Mouse (Mus musculus) CD4-positive, CD25-positive, alpha-beta regulatory T cell, adult 2 months (primary cell): ENCODE measurements around the gene Zfp174.

ENCODE experiments used
- DNase-seq: peaks from one replicate; pipeline ENCODE4 v3.0.0-alpha.2; 2012; ENCODE audit warnings: low read depth, low spot score

Gene Zfp174

DNA sequence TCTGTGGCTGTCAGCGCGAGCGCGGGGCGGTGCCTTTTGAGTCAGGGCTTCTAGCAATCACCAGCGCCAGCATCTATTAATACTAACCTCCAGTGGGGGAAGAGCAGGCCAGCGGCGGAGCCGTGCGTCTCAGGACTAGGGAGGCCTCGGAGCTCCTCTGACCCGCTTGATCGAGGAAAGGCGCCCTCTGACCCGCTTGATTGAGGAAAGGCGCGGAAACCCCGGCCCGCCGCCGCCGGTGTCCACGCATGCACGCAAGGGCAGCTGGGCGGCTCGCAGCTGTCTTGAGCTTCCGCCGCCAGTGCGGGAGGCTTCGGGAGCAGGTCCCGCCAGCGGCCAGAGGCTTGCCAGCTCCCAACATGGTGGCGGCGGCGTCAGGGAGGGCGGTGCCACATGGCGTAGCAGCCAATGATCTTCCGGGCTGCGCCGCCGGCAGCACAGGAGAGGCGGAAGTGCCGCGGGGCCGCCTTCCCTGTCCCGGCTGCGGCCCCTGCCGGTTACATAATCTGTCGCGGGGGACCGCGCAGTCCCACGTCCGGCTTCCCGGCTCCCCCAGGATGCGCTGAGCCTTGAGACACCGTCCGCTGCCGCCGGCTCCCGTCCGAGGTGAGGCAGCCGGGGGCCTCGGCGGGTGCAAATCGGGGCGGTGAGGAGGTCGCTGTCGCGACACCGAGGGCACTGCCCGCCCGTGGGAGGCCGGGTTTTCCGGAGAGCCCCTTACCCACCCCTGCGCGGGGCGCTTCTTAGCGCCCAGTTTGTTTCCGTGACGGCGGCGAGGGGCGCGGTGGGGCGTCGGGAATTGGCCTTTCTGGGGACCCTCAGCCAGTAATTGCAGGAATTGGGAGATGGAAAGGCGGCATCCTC is 37.4 kb downstream of the Zfp174 start, which contains the start of the genes Zfp597 and Gm20695:
Zfp597 (minus strand) TSS at position 361 of the 864 bp plus-strand sequence.
Gm20695 (plus strand) TSS at position 448 of the 864 bp plus-strand sequence.
- peak; percentile 96 for DNase-seq

DNA sequence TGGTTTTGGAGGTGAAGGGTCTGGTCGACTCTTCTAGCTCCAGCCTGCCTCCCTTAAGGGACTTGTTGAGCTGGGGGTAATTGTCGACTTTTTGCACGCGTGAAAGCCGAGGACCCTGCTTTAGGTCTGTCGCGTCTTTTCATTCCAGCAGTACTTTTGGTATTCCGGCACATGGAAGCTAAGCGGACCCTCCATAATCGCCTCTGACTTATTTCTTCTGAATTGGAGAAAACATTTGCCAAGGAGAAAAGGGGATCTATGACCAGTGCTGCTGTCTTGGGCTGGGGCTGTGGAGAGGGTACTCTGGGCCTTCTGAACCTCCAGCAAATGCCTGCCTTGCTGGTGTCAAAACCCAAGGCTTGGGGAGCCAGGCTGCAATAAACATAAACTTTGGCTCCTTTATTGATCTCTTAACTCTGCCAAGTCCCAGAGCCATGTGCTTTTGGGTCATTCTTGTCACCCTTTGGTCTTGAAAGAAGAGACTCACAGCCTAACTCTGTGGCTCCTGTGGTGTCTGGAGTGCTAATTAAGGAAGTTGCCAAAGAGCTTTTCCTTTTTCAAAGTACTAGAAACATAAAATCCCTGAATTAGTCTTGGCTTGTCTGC is 38.1 kb downstream of the Zfp174 start:
- DNase-seq: no peak

DNA sequence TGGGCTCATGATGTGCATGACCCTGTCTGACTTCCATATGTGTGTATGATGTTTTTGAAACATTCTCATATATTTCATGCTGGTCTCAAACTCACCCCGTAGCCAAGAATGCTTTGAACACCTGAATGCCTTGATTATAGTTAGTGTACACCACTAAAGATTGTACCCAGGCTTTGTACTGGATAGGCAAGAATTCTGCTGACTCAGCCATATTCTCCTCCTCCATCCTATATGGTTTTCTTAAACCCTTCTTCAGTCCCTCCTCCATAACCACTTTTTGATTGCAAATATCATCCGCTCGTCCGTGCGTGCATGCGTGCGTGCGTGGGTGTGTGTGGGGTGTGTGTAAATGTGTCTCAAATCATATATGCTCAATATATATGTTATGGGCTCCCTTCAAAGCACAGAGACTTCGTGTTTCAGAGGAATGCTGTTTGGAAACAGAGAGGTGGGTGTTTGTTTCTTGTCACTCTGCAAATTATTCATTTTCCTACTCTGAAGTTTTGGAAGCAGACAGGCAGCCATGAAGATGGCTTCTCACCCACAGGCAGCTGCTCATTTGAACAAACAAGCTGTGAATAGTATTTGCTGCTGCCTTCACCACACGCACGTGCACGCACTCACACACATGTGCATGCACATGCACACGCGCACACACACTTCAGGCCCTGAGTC is 44.7 kb downstream of the Zfp174 start:
- DNase-seq: no peak

DNA sequence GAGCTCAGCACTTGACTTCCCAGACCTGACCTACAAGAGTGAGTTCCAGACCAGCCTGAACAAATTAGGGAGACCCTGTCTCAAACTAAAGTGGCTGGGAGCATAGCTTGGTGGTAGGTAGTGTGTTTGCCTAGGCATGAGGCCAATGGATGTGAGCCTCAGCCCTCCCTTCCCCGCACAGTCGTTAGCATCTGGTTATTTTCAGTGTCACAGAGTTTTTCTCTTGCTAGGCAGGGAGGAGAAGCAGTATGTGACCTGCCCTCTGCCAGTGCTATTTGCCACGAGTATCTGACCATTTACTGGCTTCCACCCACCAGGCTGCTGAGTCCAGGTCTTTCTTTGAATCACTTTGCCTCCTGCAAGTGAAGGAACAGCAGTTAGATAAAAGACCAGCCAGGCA is 46.7 kb downstream of the Zfp174 start:
- no peak for DNase-seq

DNA sequence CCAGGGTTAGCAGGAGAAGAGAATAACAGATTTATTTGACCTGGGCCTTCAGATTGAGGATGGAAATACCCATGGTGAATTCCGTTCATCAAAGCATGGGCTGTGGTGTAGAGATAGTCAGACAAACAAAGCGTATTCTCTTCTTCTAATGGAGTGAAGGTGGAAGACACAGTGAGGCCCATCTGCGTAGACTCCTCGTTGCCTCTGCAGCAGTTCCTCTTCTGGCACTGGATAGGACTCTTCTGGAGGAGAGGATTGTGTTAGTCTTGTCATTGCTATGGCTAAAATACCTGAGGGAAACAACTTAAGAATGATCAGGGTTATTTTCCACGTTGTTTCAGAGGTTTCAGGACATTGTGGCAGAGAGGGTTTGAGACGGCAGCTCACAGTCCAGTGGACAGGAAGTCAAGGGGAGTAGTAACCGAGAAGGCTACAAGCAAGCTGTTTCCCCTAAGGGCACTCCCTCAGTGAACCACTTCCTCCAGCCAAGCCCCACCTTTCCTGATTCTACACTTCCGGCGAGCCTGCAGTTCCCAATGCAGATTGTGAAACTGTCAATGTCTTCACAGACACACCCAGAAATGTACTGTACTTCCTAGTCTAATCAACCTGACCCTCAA is 48.2 kb downstream of the Zfp174 start:
- peak; percentile 72 for DNase-seq

DNA sequence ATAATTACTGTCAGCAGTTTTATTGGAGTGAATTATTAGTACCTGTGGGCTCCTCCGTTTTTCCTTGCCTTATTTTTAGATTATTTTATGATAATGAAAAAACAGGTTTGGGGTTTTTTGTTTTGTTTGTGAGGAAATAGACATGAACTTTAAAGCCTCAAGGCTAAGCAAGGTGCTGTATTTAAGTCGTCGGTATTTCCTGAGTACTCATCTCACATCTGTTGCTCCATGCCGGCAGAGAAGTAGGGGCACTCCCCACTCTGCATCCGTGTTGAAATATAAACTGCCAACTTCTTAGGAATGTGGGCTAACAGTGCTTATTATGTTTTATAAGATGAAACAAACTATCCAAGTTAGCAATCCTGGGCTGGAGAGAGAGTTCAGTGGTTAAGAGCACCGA is 49.0 kb downstream of the Zfp174 start:
- DNase-seq: peak; percentile 25

DNA sequence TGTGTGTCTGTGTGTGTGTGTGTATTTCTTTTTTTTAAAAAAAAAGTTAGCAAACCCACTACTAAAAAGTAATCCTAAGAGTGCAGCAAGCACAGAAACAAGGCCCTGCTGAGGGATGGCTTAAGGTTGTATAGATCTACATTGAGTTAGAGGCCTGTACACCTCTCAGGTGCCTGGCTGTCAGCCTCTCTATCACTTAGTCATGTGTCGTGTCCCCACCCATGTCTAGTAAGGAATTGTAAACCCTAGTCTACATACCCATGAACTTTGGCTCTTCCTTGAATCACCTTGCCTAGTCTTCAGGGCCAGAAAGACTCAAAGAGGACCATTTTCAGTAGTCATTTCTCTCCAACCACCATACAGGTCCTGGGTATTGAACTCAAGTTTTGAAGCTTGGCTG is 49.5 kb downstream of the Zfp174 start:
- no peak for DNase-seq

DNA sequence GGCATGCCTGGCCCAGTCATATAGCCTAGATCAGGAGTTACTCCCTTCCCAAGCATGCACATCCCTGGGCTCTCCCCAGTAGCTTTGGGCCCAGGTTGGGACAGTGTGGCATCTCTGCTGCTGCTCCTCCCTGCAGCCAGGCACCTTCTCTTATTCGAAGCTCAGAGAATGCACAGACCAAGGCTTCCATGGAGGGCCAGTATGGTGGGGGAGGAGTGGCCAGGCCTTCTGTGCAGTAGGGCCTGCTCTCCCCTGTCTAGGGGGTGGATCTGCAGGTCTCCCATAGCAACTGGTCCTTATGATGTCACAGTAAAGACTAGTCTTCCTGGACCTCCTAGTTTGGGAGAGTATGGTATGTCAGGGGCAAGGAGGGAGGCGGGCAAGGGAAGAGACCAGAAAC is 60.4 kb downstream of the Zfp174 start:
- peak; percentile 7 for DNase-seq
